Mouse (Mus musculus) forebrain, embryonic 15.5 days (tissue): ENCODE data around the gene Magi2. TPM values are rescaled to one million over a fixed set of nuclear protein-coding genes. Genes with fewer than 3 reads are reported as not detected.

Source experiments
- ATAC-seq: fragments of 200-750 bp; cut with Nextera tagmentation; replicated peaks from 2 replicates; pipeline ENCODE4 v1.8.0; 2017; ENCODE audit warnings: mild to moderate bottlenecking, moderate TSS enrichment, moderate library complexity
- H3K27ac ChIP-seq: fragments of 300-500 bp; sonication (generic); replicated peaks from 2 replicates; pipeline ENCODE4 v1.5.1; 2015; ENCODE audit warnings: mild to moderate bottlenecking, inconsistent platforms
- H3K27me3 ChIP-seq: fragments of 300-500 bp; sonication (generic); 2 replicates; pipeline ENCODE4 v1.6.1; 2015; ENCODE audit warnings: inconsistent platforms
- H3K36me3 ChIP-seq: fragments of 300-500 bp; sonication (generic); 2 replicates; pipeline ENCODE4 v1.6.1; 2015; ENCODE audit warnings: mild to moderate bottlenecking, inconsistent platforms
- H3K4me1 ChIP-seq: fragments of 300-500 bp; sonication (generic); 2 replicates; pipeline ENCODE4 v1.6.1; 2015; ENCODE audit warnings: inconsistent platforms
- H3K4me2 ChIP-seq: fragments of 300-500 bp; sonication (generic); replicated peaks from 2 replicates; pipeline ENCODE4 v1.6.1; 2015; ENCODE audit warnings: mild to moderate bottlenecking, inconsistent platforms
- H3K4me3 ChIP-seq: fragments of 300-500 bp; sonication (generic); 2 replicates; pipeline ENCODE4 v1.5.1; 2015; ENCODE audit warnings: mild to moderate bottlenecking, inconsistent platforms
- H3K9ac ChIP-seq: fragments of 300-500 bp; sonication (generic); replicated peaks from 2 replicates; pipeline ENCODE4 v1.6.1; 2015; ENCODE audit warnings: mild to moderate bottlenecking, inconsistent platforms
- H3K9me3 ChIP-seq: fragments of 300-500 bp; sonication (generic); 2 replicates; pipeline ENCODE4 v1.6.1; 2016; ENCODE audit warnings: inconsistent platforms
- WGBS: fragments of 180-500 bp; shearing (Covaris S2); methylation state at CpG from one replicate; pipeline ENCODE4 v1.1.7; 2015; ENCODE audit warnings: mixed read lengths; 5-methylcytosine and 5-hydroxymethylcytosine counted together
- polyA plus RNA-seq: library from polyadenylated mRNA; unstranded; fragments of >200 nt; fragmentation: Nextera tagmentation; extraction: Ambion mirVana; gene quantifications from 2 replicates; pipeline ENCODE4 v1.2.1, GENCODE M21; 2015

The Magi2 gene
- polyA plus RNA-seq, 1 experiment from 2014 or later = 27.2 TPM

DNA sequence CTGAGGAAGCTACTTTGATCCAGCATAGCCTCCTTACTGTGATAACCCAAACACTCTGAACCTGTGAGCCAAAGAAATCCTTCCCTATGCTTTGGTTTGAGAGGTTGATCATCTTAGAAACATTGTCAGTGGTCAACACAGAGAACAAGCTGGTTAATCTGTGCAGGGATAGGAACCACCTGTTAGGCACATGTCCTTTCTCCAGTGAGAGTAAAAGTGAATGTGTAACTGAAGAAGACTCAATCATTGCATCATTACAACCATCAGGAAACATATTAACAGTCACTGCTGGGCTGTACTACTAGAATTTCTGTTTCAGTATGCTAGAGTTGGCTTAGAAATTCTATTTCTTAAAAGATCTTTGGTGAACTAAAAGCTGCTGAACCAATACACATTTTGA is 558.5 kb downstream of the Magi2 start:
- H3K27ac ChIP-seq = no peak overlapping the region
- no peaks in the 10 kb centered on the region for H3K9me3 ChIP-seq
- H3K9ac ChIP-seq = no peak overlapping the region
- H3K27me3 ChIP-seq = no peaks in the 10 kb centered on the region
- ATAC-seq = no peak
- H3K4me3 ChIP-seq = no peak overlapping the region
- H3K36me3 ChIP-seq = no peaks in the 10 kb centered on the region
- peaks cover 8% of the 10 kb centered on the region for H3K4me1 ChIP-seq
- H3K4me2 ChIP-seq = no peak overlapping the region

GRCm38 (mm10) chr5:19787522-19788144 is 560.8 kb downstream of the Magi2 start:
- peaks cover 8% of the 10 kb centered on the region for H3K4me1 ChIP-seq
- peak; percentile 71 for ATAC-seq
- no peak overlapping the region for H3K4me2 ChIP-seq
- H3K27ac ChIP-seq = no peak overlapping the region
- no peak overlapping the region for H3K4me3 ChIP-seq
- no peaks in the 10 kb centered on the region for H3K9me3 ChIP-seq
- no peaks in the 10 kb centered on the region for H3K27me3 ChIP-seq
- no peaks in the 10 kb centered on the region for H3K36me3 ChIP-seq
- WGBS = 8% methylated on average over 5 of the region's 5 CpGs
- no peak overlapping the region for H3K9ac ChIP-seq

GRCm38 (mm10) chr5:19803052-19803769 is 576.4 kb downstream of the Magi2 start:
- peaks cover 16% of the 10 kb centered on the region for H3K4me1 ChIP-seq

GRCm38 (mm10) chr5:19822502-19822901 is 595.7 kb downstream of the Magi2 start:
- H3K36me3 ChIP-seq = no peaks in the 10 kb centered on the region
- no peak for ATAC-seq
- 85% methylated on average over 2 of the region's 2 CpGs for WGBS
- no peak overlapping the region for H3K27ac ChIP-seq
- H3K4me3 ChIP-seq = no peak overlapping the region
- H3K4me1 ChIP-seq = no peaks in the 10 kb centered on the region
- H3K27me3 ChIP-seq = no peaks in the 10 kb centered on the region
- no peak overlapping the region for H3K4me2 ChIP-seq
- no peak overlapping the region for H3K9ac ChIP-seq
- H3K9me3 ChIP-seq = no peaks in the 10 kb centered on the region

More at GRCm38 (mm10) chr5:19803052-19803769, 576.4 kb downstream of the Magi2 start:
- H3K4me3 ChIP-seq = no peak overlapping the region
- WGBS = 38% methylated on average over 5 of the region's 5 CpGs
- H3K36me3 ChIP-seq = no peaks in the 10 kb centered on the region
- H3K9me3 ChIP-seq = no peaks in the 10 kb centered on the region
- H3K9ac ChIP-seq = no peak overlapping the region
- H3K27me3 ChIP-seq = no peaks in the 10 kb centered on the region
- H3K27ac ChIP-seq = peak overlapping the region; percentile 65
- no peak overlapping the region for H3K4me2 ChIP-seq
- peak; percentile 92 for ATAC-seq

DNA sequence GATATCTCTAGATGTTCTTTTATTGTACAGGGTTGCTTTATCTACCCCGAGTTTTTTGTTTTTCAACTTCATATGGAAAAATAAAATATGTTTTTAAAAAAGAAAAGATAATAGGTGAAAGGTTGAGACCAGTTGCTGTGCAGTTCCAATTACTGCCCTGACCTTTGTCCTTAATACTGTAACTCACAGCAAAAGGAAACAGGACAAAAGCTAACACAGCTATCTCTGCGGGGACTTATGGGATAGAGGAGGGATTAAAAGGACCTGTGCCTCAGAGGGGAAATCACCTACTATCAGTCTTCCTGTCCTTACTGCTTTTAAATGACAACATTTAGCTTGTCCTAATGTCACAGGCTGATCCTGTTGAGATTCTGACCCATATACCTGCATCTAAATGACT is 599.1 kb downstream of the Magi2 start:
- Histone ChIP-seq H3K27me3 (no peaks in the 10 kb centered on the region), H3K27ac (no peak overlapping the region), H3K36me3 (no peaks in the 10 kb centered on the region), H3K4me3 (no peak overlapping the region), H3K9me3 (no peaks in the 10 kb centered on the region), H3K4me2 (no peak overlapping the region), H3K9ac (no peak overlapping the region), H3K4me1 (no peaks in the 10 kb centered on the region)
- 70% methylated on average over 2 of the region's 2 CpGs for WGBS
- ATAC-seq = no peak

DNA sequence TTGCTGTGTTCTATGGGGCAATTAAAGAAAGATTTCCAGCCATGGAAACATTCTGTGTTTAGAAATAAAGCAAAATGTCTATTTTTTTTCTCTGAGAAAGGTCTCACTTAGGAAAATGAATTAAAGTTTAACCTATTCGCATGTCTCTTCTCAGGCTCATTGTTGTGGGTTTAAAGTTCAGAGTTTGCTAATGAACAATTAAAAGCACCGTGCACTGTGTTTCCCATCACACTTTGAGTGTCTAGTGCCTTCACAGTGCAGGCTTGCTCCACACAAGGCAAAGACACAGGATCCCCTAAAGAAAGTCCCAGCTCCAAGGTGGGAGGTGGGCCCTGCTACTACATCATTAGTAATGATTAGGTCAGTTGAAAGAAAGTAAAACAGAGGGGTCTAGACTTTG is 602.5 kb downstream of the Magi2 start:
- no peaks in the 10 kb centered on the region for H3K4me1 ChIP-seq
- H3K27me3 ChIP-seq = no peaks in the 10 kb centered on the region
- no peaks in the 10 kb centered on the region for H3K9me3 ChIP-seq
- no peak overlapping the region for H3K27ac ChIP-seq
- H3K36me3 ChIP-seq = no peaks in the 10 kb centered on the region
- WGBS = 51% methylated on average over 2 of the region's 2 CpGs
- no peak overlapping the region for H3K9ac ChIP-seq
- H3K4me3 ChIP-seq = no peak overlapping the region
- no peak overlapping the region for H3K4me2 ChIP-seq
- no peak for ATAC-seq

DNA sequence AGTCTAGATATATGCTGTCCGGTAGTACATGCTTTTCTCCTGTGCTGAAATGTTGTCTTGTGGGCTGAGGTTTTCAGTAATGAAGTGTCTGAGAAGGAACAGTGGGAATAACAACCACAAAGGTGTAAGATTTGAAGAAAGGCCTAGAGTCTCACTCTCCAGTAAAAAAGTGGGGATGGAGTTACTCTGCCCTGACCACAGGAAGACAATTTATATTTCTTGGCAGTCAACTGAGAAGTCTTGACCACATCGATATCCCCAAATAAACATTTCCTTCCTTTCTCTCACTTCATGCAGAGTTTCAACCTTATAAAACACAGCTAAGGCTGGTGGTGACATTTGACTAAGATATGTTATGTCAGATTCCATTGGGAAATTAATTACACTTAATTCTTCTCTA is 636.0 kb downstream of the Magi2 start:
- no peaks in the 10 kb centered on the region for H3K4me1 ChIP-seq
- no peaks in the 10 kb centered on the region for H3K36me3 ChIP-seq
- no peak overlapping the region for H3K9ac ChIP-seq
- WGBS = 92% methylated on average over 2 of the region's 2 CpGs
- no peak for ATAC-seq
- no peaks in the 10 kb centered on the region for H3K9me3 ChIP-seq
- H3K27me3 ChIP-seq = no peaks in the 10 kb centered on the region
- H3K4me2 ChIP-seq = no peak overlapping the region
- no peak overlapping the region for H3K27ac ChIP-seq
- H3K4me3 ChIP-seq = no peak overlapping the region

GRCm38 (mm10) chr5:19870406-19870805 is 643.6 kb downstream of the Magi2 start:
- no peak overlapping the region for H3K9ac ChIP-seq
- no peaks in the 10 kb centered on the region for H3K27me3 ChIP-seq
- 86% methylated on average over 4 of the region's 4 CpGs for WGBS
- no peaks in the 10 kb centered on the region for H3K36me3 ChIP-seq
- no peak overlapping the region for H3K4me3 ChIP-seq
- no peak; the same call in 1 of the 2 replicates for ATAC-seq
- no peak overlapping the region for H3K27ac ChIP-seq
- no peaks in the 10 kb centered on the region for H3K9me3 ChIP-seq
- H3K4me2 ChIP-seq = no peak overlapping the region
- H3K4me1 ChIP-seq = no peaks in the 10 kb centered on the region

DNA sequence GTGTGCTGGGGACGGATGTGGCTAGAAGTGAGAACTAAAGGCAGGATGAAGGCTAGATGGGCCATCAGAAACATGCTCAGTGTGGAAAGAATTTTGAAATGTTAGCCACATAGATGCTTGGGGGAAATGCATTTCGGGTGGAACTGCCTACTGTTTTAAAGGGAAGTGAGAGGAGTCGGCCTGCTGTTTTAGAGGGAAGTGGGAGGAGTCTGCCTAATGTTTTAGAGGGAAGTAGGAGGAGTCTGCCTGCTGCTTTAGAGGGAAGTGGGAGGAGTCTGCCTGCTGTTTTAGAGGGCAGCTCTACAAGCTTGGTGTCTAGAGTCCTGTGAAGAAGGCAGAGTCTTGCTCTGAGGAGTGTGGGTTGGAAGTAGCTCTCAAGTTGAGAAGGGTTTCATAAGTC is 664.9 kb downstream of the Magi2 start:
- ATAC-seq = no peak
- WGBS = 76% methylated on average over 3 of the region's 3 CpGs
- Histone ChIP-seq H3K36me3 (no peaks in the 10 kb centered on the region), H3K4me2 (no peak overlapping the region), H3K9me3 (no peaks in the 10 kb centered on the region), H3K27me3 (no peaks in the 10 kb centered on the region), H3K4me1 (no peaks in the 10 kb centered on the region), H3K9ac (no peak overlapping the region), H3K4me3 (no peak overlapping the region), H3K27ac (no peak overlapping the region)

- ATAC-seq = no peak
- Histone ChIP-seq H3K4me3 (no peak overlapping the region), H3K4me1 (no peaks in the 10 kb centered on the region), H3K9me3 (no peaks in the 10 kb centered on the region), H3K9ac (no peak overlapping the region), H3K36me3 (no peaks in the 10 kb centered on the region), H3K27me3 (no peaks in the 10 kb centered on the region), H3K27ac (no peak overlapping the region), H3K4me2 (no peak overlapping the region)
- 91% methylated on average over 6 of the region's 6 CpGs for WGBS
Measured at GRCm38 (mm10) chr5:19895893-19896292, 669.1 kb downstream of the Magi2 start.

DNA sequence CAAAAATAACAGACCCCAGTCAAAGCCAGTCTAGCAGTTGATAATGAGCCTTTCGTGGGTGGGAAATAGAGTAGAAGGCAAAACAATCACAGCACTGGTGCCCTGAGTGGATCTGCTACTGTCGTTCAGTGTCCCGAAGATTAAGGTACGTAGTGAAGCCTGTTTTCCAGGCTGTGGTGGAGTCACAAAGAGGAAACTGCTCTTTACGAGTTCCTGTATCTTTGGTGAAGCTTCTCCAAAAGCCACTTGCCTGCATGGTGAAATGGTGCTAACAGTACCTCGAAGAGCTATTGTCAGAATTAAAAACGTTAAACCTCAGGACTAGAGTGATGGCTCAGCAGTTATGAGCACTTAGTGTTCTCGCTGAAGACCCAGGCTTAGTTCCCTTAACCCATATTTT is 674.8 kb downstream of the Magi2 start:
- peaks cover 5% of the 10 kb centered on the region; the same call in 1 of the 2 replicates for H3K4me1 ChIP-seq

GRCm38 (mm10) chr5:19906636-19907035 is 679.8 kb downstream of the Magi2 start:
- 36% methylated on average over 4 of the region's 4 CpGs for WGBS
- no peak overlapping the region for H3K4me3 ChIP-seq
- H3K27me3 ChIP-seq = no peaks in the 10 kb centered on the region
- peaks cover 26% of the 10 kb centered on the region for H3K4me1 ChIP-seq
- no peak overlapping the region for H3K27ac ChIP-seq
- ATAC-seq = 0 out of 2 replicates have a peak, but pooled peaks have one; percentile 11
- no peak overlapping the region for H3K9ac ChIP-seq
- no peaks in the 10 kb centered on the region for H3K36me3 ChIP-seq
- no peaks in the 10 kb centered on the region for H3K9me3 ChIP-seq
- H3K4me2 ChIP-seq = no peak overlapping the region

More for the DNA sequence above, 674.8 kb downstream of the Magi2 start:
- no peak overlapping the region for H3K27ac ChIP-seq
- H3K9me3 ChIP-seq = no peaks in the 10 kb centered on the region
- no peak overlapping the region for H3K4me2 ChIP-seq
- H3K27me3 ChIP-seq = no peaks in the 10 kb centered on the region
- WGBS = 85% methylated on average over 8 of the region's 8 CpGs
- H3K9ac ChIP-seq = no peak overlapping the region
- no peak overlapping the region for H3K4me3 ChIP-seq
- H3K36me3 ChIP-seq = no peaks in the 10 kb centered on the region
- no peak for ATAC-seq
